Mouse (Mus musculus) ES-E14 (cell line): ENCODE measurements around the gene Nsun7. TPM values are rescaled to one million over a fixed set of nuclear protein-coding genes. Genes with fewer than 3 reads are reported as not detected.
A peak's percentile ranks its signal among the peaks of the same experiment; 100 is the strongest.

Experiments used
- DNase-seq: peaks from one replicate; pipeline ENCODE4 v3.0.0-alpha.2; 2013; ENCODE audit warnings: low read depth, low spot score
- H3K27ac ChIP-seq: 2 replicates; pipeline ENCODE4 v1.5.1; 2012; ENCODE audit warnings: low read depth, mild to moderate bottlenecking, low read length, moderate library complexity, mixed read lengths; ENCODE audit not compliant: poor library complexity, insufficient read depth, severe bottlenecking
- H3K36me3 ChIP-seq: 2 replicates; pipeline ENCODE4 v1.6.1; 2012; ENCODE audit warnings: mild to moderate bottlenecking, low read length, moderate library complexity, mixed read lengths; ENCODE audit not compliant: control insufficient read depth, poor library complexity, insufficient read depth, severe bottlenecking
- H3K4me1 ChIP-seq, 2 experiments: fragments of 150-350 bp in 1 of 2; sonication (generic) in 1 of 2; 2 replicates each; pipeline ENCODE4 v1.6.1; 2012; ENCODE audit warnings: low read length in 2 of 2, mild to moderate bottlenecking in 1 of 2, mixed read lengths in 1 of 2; ENCODE audit not compliant: control insufficient read depth in 2 of 2, insufficient read depth in 2 of 2, poor library complexity in 1 of 2
- H3K4me3 ChIP-seq, 2 experiments: fragments of 150-350 bp in 1 of 2; sonication (generic) in 1 of 2; 2 replicates each; pipeline ENCODE4 v1.5.1; 2012; ENCODE audit warnings: low read length in 2 of 2, low read depth in 1 of 2, mild to moderate bottlenecking in 1 of 2, mixed read lengths in 1 of 2; ENCODE audit not compliant: insufficient read depth in 1 of 2, poor library complexity in 1 of 2, severe bottlenecking in 1 of 2
- H3K9ac ChIP-seq: 2 replicates; pipeline ENCODE4 v1.6.1; 2012; ENCODE audit warnings: low read depth, mild to moderate bottlenecking, low read length, mixed read lengths; ENCODE audit not compliant: poor library complexity, insufficient read depth, severe bottlenecking
- H3K9me3 ChIP-seq: fragments of 150-350 bp; sonication (generic); 2 replicates; pipeline ENCODE4 v1.6.1; 2012; ENCODE audit warnings: low read depth, mild to moderate bottlenecking, low read length; ENCODE audit not compliant: control insufficient read depth, insufficient read depth
- CHD2 ChIP-seq: IDR thresholded peaks from 2 replicates; pipeline ENCODE4 v1.6.1; 2014; ENCODE audit warnings: mild to moderate bottlenecking, low read depth, low read length, inconsistent platforms
- HCFC1 ChIP-seq: IDR thresholded peaks from 2 replicates; pipeline ENCODE4 v1.6.1; 2012; ENCODE audit warnings: low read length, inconsistent platforms, borderline replicate concordance; ENCODE audit not compliant: insufficient read depth
- MAFK ChIP-seq: IDR thresholded peaks from 2 replicates; pipeline ENCODE4 v1.6.1; 2014; ENCODE audit warnings: mild to moderate bottlenecking, low read depth, low read length, inconsistent platforms; ENCODE audit not compliant: insufficient read depth
- ZC3H11A ChIP-seq: IDR thresholded peaks from 2 replicates; pipeline ENCODE4 v1.6.1; 2012; ENCODE audit warnings: low read depth, mild to moderate bottlenecking, inconsistent platforms, low read length, borderline replicate concordance
- ZNF384 ChIP-seq: IDR thresholded peaks from 2 replicates; pipeline ENCODE4 v1.6.1; 2012; ENCODE audit warnings: low read depth, low read length, inconsistent platforms
- in situ Hi-C, 2 experiments: fragments of 600-800 bp; cut with MboI; formaldehyde crosslinking; loops; one replicate each; pipeline ENCODE4 v1.15.1; 2025; ENCODE audit warnings: low sequenced_read_pairs in 2 of 2, inconsistent platforms in 1 of 2; ENCODE audit not compliant: unreplicated experiment in 2 of 2
- total RNA-seq: library from RNA; depleted of rRNA; stranded (reverse); fragments of 300-350 nt; gene quantifications from 2 replicates; pipeline ENCODE4 v1.2.3, GENCODE M21; 2012; rRNA removed

Gene Nsun7
- total RNA-seq: 0.04 TPM in 1 of 2 replicates, not detected in the other

- peak; percentile 52 for DNase-seq
- in situ Hi-C loops: no loop called here
- TF ChIP-seq CHD2: no peak
- TF ChIP-seq MAFK: no peak
- no peak for TF ChIP-seq ZC3H11A
- no peak for TF ChIP-seq ZNF384
- no peak for TF ChIP-seq HCFC1
- no peaks in the 10 kb centered on the region for H3K4me1 ChIP-seq
- peak within 1 kb of the TSS; percentile 74 to 85 for H3K4me3 ChIP-seq
- H3K27ac ChIP-seq: no peak within 1 kb of the TSS
- H3K9me3 ChIP-seq: no peaks in the 10 kb centered on the region
- H3K36me3 ChIP-seq: no peaks in the 10 kb centered on the region
- peak within 1 kb of the TSS; percentile 69 for H3K9ac ChIP-seq
Measured at GRCm38 (mm10) chr5:66259756-66260448, at the start of gene Nsun7. TSS of gene Nsun7 (plus strand) at chr5:66259897.

DNA sequence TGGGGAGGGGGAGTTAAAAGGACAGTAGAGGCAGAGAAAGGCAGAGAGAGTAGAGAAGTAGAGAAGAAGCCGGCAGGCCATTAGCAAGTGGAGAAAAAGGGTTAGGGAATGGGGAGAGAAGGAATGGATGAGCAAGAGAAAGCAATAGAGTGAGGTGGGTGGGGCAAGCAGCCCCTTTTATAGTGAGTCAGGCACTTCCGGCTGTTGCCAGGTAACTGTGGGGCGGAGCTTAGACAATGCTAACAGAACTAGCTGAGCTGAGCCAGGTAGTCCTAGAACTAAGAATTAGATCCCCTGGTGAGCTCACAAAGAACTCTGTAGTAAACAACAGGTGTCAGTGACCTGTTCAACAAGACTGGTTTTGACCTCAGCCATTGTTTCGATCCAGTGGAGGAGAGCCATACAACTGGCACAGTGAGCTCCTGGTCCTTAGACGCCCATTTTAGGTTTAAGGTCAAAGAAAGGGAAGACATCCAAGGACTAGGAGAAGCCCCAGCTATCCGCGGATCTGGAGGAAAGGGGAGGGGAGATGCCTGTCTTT lies 45.2 kb upstream of the Nsun7 start:
- H3K36me3 ChIP-seq: no peaks in the 10 kb centered on the region
- peak overlapping the region; percentile 93 for H3K27ac ChIP-seq
- H3K9ac ChIP-seq: no peak overlapping the region
- in situ Hi-C loops: no loop called here
- DNase-seq: no peak
- H3K4me3 ChIP-seq: no peak overlapping the region
- peaks cover 0 to 18% of the 10 kb centered on the region in 2 experiments; a peak in 2 of 4 replicates for H3K4me1 ChIP-seq
- H3K9me3 ChIP-seq: no peaks in the 10 kb centered on the region
- TF ChIP-seq MAFK: no peak
- TF ChIP-seq HCFC1: no peak
- TF ChIP-seq ZNF384: no peak
- no peak for TF ChIP-seq ZC3H11A
- no peak for TF ChIP-seq CHD2

- Histone ChIP-seq H3K9ac (no peak overlapping the region), H3K27ac (peak overlapping the region; percentile 93), H3K36me3 (no peaks in the 10 kb centered on the region), H3K4me3 (peak overlapping the region in 1 of 2 experiments; percentile 9; a peak in 1 of 4 replicates), H3K9me3 (no peaks in the 10 kb centered on the region), H3K4me1 (peaks cover 0 to 18% of the 10 kb centered on the region in 2 experiments; a peak in 2 of 4 replicates)
- peak; percentile 75 for DNase-seq
- in situ Hi-C loops: no loop called here
- TF ChIP-seq ZNF384 (no peak), MAFK (no peak), HCFC1 (no peak), CHD2 (no peak), ZC3H11A (no peak)
Measured at GRCm38 (mm10) chr5:66215569-66216277, 44.0 kb upstream of the Nsun7 start.

DNA sequence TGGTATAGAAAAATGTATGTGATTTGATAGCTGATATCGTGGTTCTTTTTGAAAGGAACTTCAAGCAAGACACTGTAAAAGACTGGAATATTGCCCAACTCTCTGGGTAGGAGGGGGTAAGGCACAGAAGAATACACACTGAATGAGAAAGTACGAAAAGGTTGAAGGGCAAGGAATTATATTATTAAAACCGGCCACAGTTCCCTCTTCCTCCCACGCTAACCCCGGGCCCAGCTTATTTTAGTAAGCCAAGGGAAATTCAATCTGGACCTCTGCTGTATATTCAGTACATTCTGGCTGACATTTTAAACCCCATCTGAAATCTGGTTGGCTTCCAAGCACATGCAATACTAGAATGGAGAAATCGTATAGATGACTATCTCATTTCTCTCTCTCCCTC lies 40.0 kb upstream of the Nsun7 start:
- Histone ChIP-seq H3K27ac (no peak overlapping the region), H3K4me3 (no peak overlapping the region), H3K4me1 (peaks cover 0 to 21% of the 10 kb centered on the region in 2 experiments; a peak in 2 of 4 replicates), H3K9me3 (no peaks in the 10 kb centered on the region), H3K36me3 (no peaks in the 10 kb centered on the region), H3K9ac (no peak overlapping the region)
- no peak for TF ChIP-seq ZC3H11A
- no peak for TF ChIP-seq ZNF384
- no peak for TF ChIP-seq HCFC1
- TF ChIP-seq MAFK: no peak
- TF ChIP-seq CHD2: no peak
- DNase-seq: no peak
- in situ Hi-C loops: no loop called here
